21 mouse cellular contexts compared by ENCODE assay signal in the genomic region with DNA sequence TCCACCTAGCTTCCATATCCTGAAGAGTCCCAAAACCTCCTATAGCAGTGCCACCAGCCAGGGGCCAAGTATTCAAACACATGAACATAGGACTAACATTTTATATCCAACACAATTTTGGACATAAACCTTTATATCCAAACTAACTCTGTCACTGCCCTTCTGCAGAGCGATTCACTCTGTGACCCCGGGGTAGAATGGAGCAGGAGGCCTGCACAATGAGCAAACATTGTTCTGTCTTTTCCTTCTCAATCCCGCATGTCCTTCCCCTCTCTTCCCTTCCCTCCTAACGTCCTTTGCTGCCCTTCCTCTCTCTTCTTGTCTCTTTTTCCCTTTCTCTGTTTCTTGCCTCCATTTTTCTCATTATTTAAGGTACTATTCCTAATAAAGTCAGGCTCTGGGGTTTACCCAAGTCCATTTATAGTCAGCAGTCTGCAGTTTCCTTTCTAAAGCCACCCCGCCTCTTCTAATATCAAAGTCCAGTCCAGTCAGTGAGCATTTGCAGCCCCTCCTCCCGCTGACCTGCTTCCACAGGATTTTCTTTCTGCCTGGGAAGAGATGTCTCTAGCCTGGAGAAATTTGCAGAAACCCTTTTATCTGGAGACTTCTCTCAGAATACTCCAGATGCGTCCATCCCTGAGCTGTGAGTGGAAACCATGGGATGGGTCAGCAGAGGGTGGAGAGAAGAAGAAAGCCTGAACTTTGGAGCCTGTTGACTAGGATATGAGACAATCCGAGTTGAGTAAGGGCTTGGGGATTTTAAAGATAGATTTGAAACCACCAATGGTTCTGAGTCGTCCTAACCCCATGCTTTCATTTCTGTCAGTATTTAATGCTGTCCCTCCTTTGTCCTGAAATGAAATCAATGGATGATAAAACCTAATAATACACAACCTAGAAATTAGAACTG. TPM values are rescaled to one million over a fixed set of nuclear protein-coding genes. Genes with fewer than 3 reads are reported as not detected.
DNase-seq lines count a peak whose midpoint lies in the region; ATAC-seq and TF ChIP-seq lines count a peak whose summit lies in the region.
"Had no signal": no experiment of that assay in that cellular context is flagged by ENCODE, and none has a peak within 500 bp of the region (broad histone marks: within the 10 kb centered on the region; RNA-seq: fewer than 3 reads in every experiment).

A gene (plus strand): TSS at position 494 of the 910 bp plus-strand sequence.

- no peak within 1 kb of the TSS for H3K4me2 ChIP-seq in kidney, postnatal 0 days (ENCODE audit: low read length)
- H3K4me2 ChIP-seq in liver, embryonic 11.5 days: 0 out of 2 replicates have a peak within 1 kb of the TSS, but pooled peaks have one; percentile 27
- H3K4me2 ChIP-seq in stomach, postnatal 0 days (replicated peaks; ENCODE audit: low read depth): no peak within 1 kb of the TSS
- H3K4me2 ChIP-seq: lung, embryonic 14.5 days; midbrain, embryonic 15.5 days had no signal

- no peak for TF ChIP-seq CTCF in kidney, postnatal 0 days (IDR thresholded peaks at IDR 0.05; ENCODE audit: low read depth)
- no peak for TF ChIP-seq CTCF in stomach, postnatal 0 days (IDR thresholded peaks at IDR 0.05; ENCODE audit: low read depth)

- no peaks in the 10 kb centered on the region for H3K4me1 ChIP-seq in kidney, postnatal 0 days (replicated peaks; ENCODE audit: insufficient read depth, low read length)
- H3K4me1 ChIP-seq in liver, embryonic 11.5 days (replicated peaks; ENCODE audit: control insufficient read depth, insufficient read depth, low read length): no peaks in the 10 kb centered on the region
- no peaks in the 10 kb centered on the region for H3K4me1 ChIP-seq in stomach, postnatal 0 days (replicated peaks; ENCODE audit: control insufficient read depth, insufficient read depth)
- H3K4me1 ChIP-seq: midbrain, embryonic 15.5 days had no signal

- no peak within 1 kb of the TSS for H3K9ac ChIP-seq in kidney, postnatal 0 days (ENCODE audit: low read depth, low read length)
- no peak within 1 kb of the TSS for H3K9ac ChIP-seq in liver, embryonic 11.5 days (ENCODE audit: low read depth, low read length)
- no peak within 1 kb of the TSS for H3K9ac ChIP-seq in stomach, postnatal 0 days (ENCODE audit: low read length)
- H3K9ac ChIP-seq: lung, embryonic 14.5 days; midbrain, embryonic 15.5 days had no signal

- no peaks in the 10 kb centered on the region for H3K27me3 ChIP-seq in kidney, postnatal 0 days (ENCODE audit: insufficient read depth, low read length)
- no peaks in the 10 kb centered on the region for H3K27me3 ChIP-seq in liver, embryonic 11.5 days (replicated peaks; ENCODE audit: control insufficient read depth, insufficient read depth, low read length)
- no peaks in the 10 kb centered on the region for H3K27me3 ChIP-seq in stomach, postnatal 0 days (ENCODE audit: control insufficient read depth, insufficient read depth, low read length)
- H3K27me3 ChIP-seq: CH12.LX; midbrain, embryonic 15.5 days had no signal

- no peak for DNase-seq in adrenal gland, postnatal 14 days
- no peak for DNase-seq in adrenal gland, adult 18-20 months (ENCODE audit: low spot score in 2 of 2)
- DNase-seq in kidney, postnatal 0 days (ENCODE audit: low spot score): peak; percentile 15
- DNase-seq in liver, embryonic 11.5 days (ENCODE audit: low spot score): no peak
- DNase-seq in stomach, postnatal 0 days (ENCODE audit: low spot score): peak; percentile 23
- DNase-seq in adrenal gland, postnatal 36 days: no peak
- DNase-seq in lung, postnatal 4 days: no peak
- DNase-seq: cerebellum, postnatal 10 days; gastrocnemius, adult 2 months; heart, adult 2 months; layer of hippocampus, adult 9-11 months; lung, embryonic 14.5 days; thymus, adult 18-20 months had no signal

- H3K36me3 ChIP-seq in kidney, postnatal 0 days (ENCODE audit: insufficient read depth, low read length): no peaks in the 10 kb centered on the region
- no peaks in the 10 kb centered on the region for H3K36me3 ChIP-seq in liver, embryonic 11.5 days (ENCODE audit: control insufficient read depth, insufficient read depth, low read length)
- H3K36me3 ChIP-seq in stomach, postnatal 0 days (ENCODE audit: control insufficient read depth, insufficient read depth, low read length): no peaks in the 10 kb centered on the region
- H3K36me3 ChIP-seq: midbrain, embryonic 15.5 days had no signal

- 78% methylated on average over 9 of the region's 9 CpGs for WGBS in kidney, postnatal 0 days
- WGBS in liver, embryonic 11.5 days: 59% methylated on average over 9 of the region's 9 CpGs
- WGBS in stomach, postnatal 0 days: 65% methylated on average over 9 of the region's 9 CpGs

- H3K9me3 ChIP-seq in kidney, postnatal 0 days (replicated peaks; ENCODE audit: low read length): no peaks in the 10 kb centered on the region
- H3K9me3 ChIP-seq in liver, embryonic 11.5 days (ENCODE audit: control insufficient read depth, low read length): no peaks in the 10 kb centered on the region
- H3K9me3 ChIP-seq in stomach, postnatal 0 days (ENCODE audit: control insufficient read depth, low read length): no peaks in the 10 kb centered on the region
- H3K9me3 ChIP-seq: midbrain, embryonic 15.5 days had no signal

- peak; percentile 65; the same call in 1 of the 2 replicates for ATAC-seq in kidney, postnatal 0 days (replicated peaks; ENCODE audit: low FRiP score, low read depth)
- no peak for ATAC-seq in liver, embryonic 11.5 days (replicated peaks; ENCODE audit: low FRiP score)
- no peak for ATAC-seq in stomach, postnatal 0 days (ENCODE audit: low FRiP score, low TSS enrichment)
- ATAC-seq in CD4-positive, CD25-positive, alpha-beta regulatory T cell, adult 4 months: no peak
- ATAC-seq: forebrain, embryonic 14.5 days; hindbrain, embryonic 16.5 days; midbrain, embryonic 15.5 days had no signal

- H3K27ac ChIP-seq in kidney, postnatal 0 days: peak within 1 kb of the TSS; percentile 76
- H3K27ac ChIP-seq in liver, embryonic 11.5 days (ENCODE audit: low read depth, low read length): peak within 1 kb of the TSS; percentile 43; the same call in 1 of the 2 replicates
- no peak within 1 kb of the TSS for H3K27ac ChIP-seq in stomach, postnatal 0 days (replicated peaks)
- H3K27ac ChIP-seq: gastrocnemius, adult 2 months; heart, adult 2 months; midbrain, embryonic 15.5 days had no signal

- TF ChIP-seq EP300 in stomach, postnatal 0 days (optimal IDR thresholded peaks at IDR 0.05): no peak

- H3K4me3 ChIP-seq in kidney, postnatal 0 days (replicated peaks; ENCODE audit: low read depth, low read length): no peak within 1 kb of the TSS
- H3K4me3 ChIP-seq in liver, embryonic 11.5 days (ENCODE audit: low read depth, low read length): no peak within 1 kb of the TSS
- no peak within 1 kb of the TSS for H3K4me3 ChIP-seq in stomach, postnatal 0 days (ENCODE audit: low read depth, low read length)
- H3K4me3 ChIP-seq: gastrocnemius, adult 2 months; heart, adult 2 months; midbrain, embryonic 15.5 days had no signal

RNA-seq across cellular contexts. Expression of the gene that starts here (rescaled TPM):
- 3.0 and 17.8 TPM in 2 replicates for total RNA-seq in adrenal gland, postnatal 14 days (2021)
- total RNA-seq in adrenal gland, adult 18-20 months (2021): 1 to 10 TPM; 1.1 to 6.8 TPM
- 17.8 and 19.8 TPM in 2 replicates for polyA plus RNA-seq in kidney, postnatal 0 days (2015; fragmentation: Nextera tagmentation; extraction: Ambion mirVana)
- polyA plus RNA-seq in liver, embryonic 11.5 days (2014; fragmentation: Nextera tagmentation; extraction: Ambion mirVana): 4.3 and 5.6 TPM in 2 replicates
- 0.17 TPM in 1 of 2 replicates, not detected in the other for polyA plus RNA-seq in stomach, postnatal 0 days (2015; fragmentation: Nextera tagmentation; extraction: Ambion mirVana)
- not detected for polyA plus RNA-seq in CD4-positive, CD25-positive, alpha-beta regulatory T cell, adult 4 months (2017; shearing (Covaris generic))
- 1 to 10 TPM; 1.5 to 3.6 TPM for total RNA-seq in adrenal gland, postnatal 36 days (2021)
- total RNA-seq: CH12.LX; gastrocnemius, adult 2 months; heart, adult 2 months; left cerebral cortex, postnatal 14 days had no signal
- polyA plus RNA-seq: forebrain, embryonic 14.5 days; heart, adult 2 months; heart, postnatal 0 days; hindbrain, embryonic 16.5 days; lung, embryonic 14.5 days; midbrain, embryonic 15.5 days; neural tube, embryonic 11.5 days had no signal

Comparison
In these comparisons a context has a peak if more than half of its experiments do, and no peak if none do; other contexts are left out.
1. Peak in DNase-seq in stomach, postnatal 0 days; RNA of the gene not detected or under 1 TPM.